Mouse (Mus musculus) kidney, adult 2 months (tissue): ENCODE measurements around the gene Msi1.

Source experiments
- CTCF ChIP-seq: fragments of 200-500 bp; conservative IDR thresholded peaks from 2 replicates; pipeline ENCODE4 v1.5.1; 2011; ENCODE audit warnings: low read depth, mild to moderate bottlenecking, control low read depth, low read length, moderate library complexity, mixed read lengths; ENCODE audit not compliant: insufficient read depth, insufficient read length
- POLR2A ChIP-seq: fragments of 200-500 bp; IDR thresholded peaks from one replicate; pipeline ENCODE4 v1.6.1; 2011; ENCODE audit warnings: low read depth, low read length, control low read depth

GRCm38 (mm10) chr5:115503035-115503434 lies 73.6 kb downstream of the Msi1 start:
- TF ChIP-seq CTCF, result no peak
- TF ChIP-seq POLR2A, result no peak
